Comparison of ENCODE assay signal across 10 mouse cellular contexts in genomic region chr16:38344941-38345725, GRCm38 (mm10). TPM values are rescaled to one million over a fixed set of nuclear protein-coding genes. Genes with fewer than 3 reads are reported as not detected.
DNase-seq lines count a peak whose midpoint lies in the region; ATAC-seq lines count a peak whose summit lies in the region.
"Had no signal": no experiment of that assay in that cellular context is flagged by ENCODE, and none has a peak within 500 bp of the region (broad histone marks: within the 10 kb centered on the region; RNA-seq: fewer than 3 reads in every experiment).

No protein-coding gene starts in this region.

- ATAC-seq in forebrain, embryonic 15.5 days (replicated peaks): no peak
- no peak for ATAC-seq in megakaryocyte, adult 5-6 weeks (ENCODE audit: poor library complexity, severe bottlenecking)
- 0 out of 2 replicates have a peak, but pooled peaks have one; percentile 25 for ATAC-seq in heart, embryonic 16.5 days (replicated peaks; ENCODE audit: extremely low read depth, insufficient read depth, low FRiP score)
- ATAC-seq in monocyte, adult 5-6 weeks (replicated peaks; ENCODE audit: insufficient number of reproducible peaks, low FRiP score, low TSS enrichment, poor library complexity, severe bottlenecking): no peak

- peak; percentile 29 for DNase-seq in forebrain, embryonic 10.5 days (ENCODE audit: extremely low spot score, low spot score)
- peak; percentile 36 for DNase-seq in retina, postnatal 7 days (ENCODE audit: low read depth, low spot score)
- DNase-seq in right cerebral cortex, postnatal 10 days (ENCODE audit: low spot score in 2 of 2): no peak

- peaks cover 13% of the 10 kb centered on the region for H3K36me3 ChIP-seq in forebrain, embryonic 10.5 days (replicated peaks)
- H3K36me3 ChIP-seq in forebrain, embryonic 15.5 days: 0 out of 2 replicates have a peak, but pooled peaks cover 7% of the 10 kb centered on the region
- peaks cover 21% of the 10 kb centered on the region for H3K36me3 ChIP-seq in megakaryocyte, embryonic 14.5 days (replicated peaks; ENCODE audit: low read length)
- peaks cover 6% of the 10 kb centered on the region; the same call in 1 of the 2 replicates for H3K36me3 ChIP-seq in heart, embryonic 16.5 days (ENCODE audit: control insufficient read depth, insufficient read depth)

- no peak overlapping the region for H3K4me3 ChIP-seq in forebrain, embryonic 10.5 days
- H3K4me3 ChIP-seq in forebrain, embryonic 15.5 days: no peak overlapping the region
- H3K4me3 ChIP-seq in megakaryocyte, embryonic 14.5 days (replicated peaks): peak overlapping the region; percentile 75
- H3K4me3 ChIP-seq in heart, embryonic 16.5 days (ENCODE audit: low read length): no peak overlapping the region

- no peak overlapping the region for H3K4me2 ChIP-seq in forebrain, embryonic 15.5 days (replicated peaks)
- peak overlapping the region; percentile 12; the same call in 1 of the 2 replicates for H3K4me2 ChIP-seq in heart, embryonic 16.5 days (ENCODE audit: low read depth, low read length)

- no peaks in the 10 kb centered on the region; the same call in 1 of the 2 replicates for H3K9me3 ChIP-seq in forebrain, embryonic 10.5 days
- H3K9me3 ChIP-seq in forebrain, embryonic 15.5 days: no peaks in the 10 kb centered on the region
- peaks cover 4% of the 10 kb centered on the region for H3K9me3 ChIP-seq in megakaryocyte, embryonic 14.5 days
- H3K9me3 ChIP-seq in heart, embryonic 16.5 days (replicated peaks; ENCODE audit: control insufficient read depth, low read length): peaks cover 3% of the 10 kb centered on the region
- H3K9me3 ChIP-seq: G1E had no signal

- H3K27me3 ChIP-seq in forebrain, embryonic 10.5 days (ENCODE audit: poor library complexity, severe bottlenecking): no peaks in the 10 kb centered on the region
- H3K27me3 ChIP-seq in forebrain, embryonic 15.5 days: no peaks in the 10 kb centered on the region
- peaks cover 4% of the 10 kb centered on the region for H3K27me3 ChIP-seq in megakaryocyte, embryonic 14.5 days (replicated peaks)
- H3K27me3 ChIP-seq in heart, embryonic 16.5 days (ENCODE audit: control insufficient read depth, insufficient read depth, low read length): no peaks in the 10 kb centered on the region

- H3K9ac ChIP-seq in forebrain, embryonic 15.5 days (replicated peaks): no peak overlapping the region
- H3K9ac ChIP-seq in heart, embryonic 16.5 days (ENCODE audit: low read length): 0 out of 2 replicates have a peak overlapping the region, but pooled peaks have one; percentile 2

- peaks cover 31% of the 10 kb centered on the region for H3K4me1 ChIP-seq in forebrain, embryonic 10.5 days
- H3K4me1 ChIP-seq in forebrain, embryonic 15.5 days: peaks cover 26% of the 10 kb centered on the region
- H3K4me1 ChIP-seq in megakaryocyte, embryonic 14.5 days: peaks cover 55% of the 10 kb centered on the region
- H3K4me1 ChIP-seq in heart, embryonic 16.5 days (ENCODE audit: control insufficient read depth, insufficient read depth, low read length): peaks cover 31% of the 10 kb centered on the region

- 85% methylated on average over 3 of the region's 3 CpGs for WGBS in forebrain, embryonic 10.5 days
- 82% methylated on average over 3 of the region's 3 CpGs for WGBS in forebrain, embryonic 15.5 days
- 66% methylated on average over 3 of the region's 3 CpGs for WGBS in heart, embryonic 16.5 days

- H3K27ac ChIP-seq in forebrain, embryonic 10.5 days: no peak overlapping the region
- no peak overlapping the region for H3K27ac ChIP-seq in forebrain, embryonic 15.5 days (replicated peaks)
- H3K27ac ChIP-seq in heart, embryonic 16.5 days (ENCODE audit: low read length): no peak overlapping the region

RNA-seq across cellular contexts. Expression of gene Cox17, which starts 1.7 kb away (rescaled TPM):
- 134 TPM in 2 replicates for polyA plus RNA-seq in forebrain, embryonic 10.5 days (2016; fragmentation: Nextera tagmentation; extraction: Ambion mirVana)
- 102 and 113 TPM in 2 replicates for polyA plus RNA-seq in forebrain, embryonic 15.5 days (2015; fragmentation: Nextera tagmentation; extraction: Ambion mirVana)
- 25.9 and 292 TPM in 2 replicates for polyA plus RNA-seq in megakaryocyte, embryonic 14.5 days (2012; ENCODE audit: insufficient read depth, low replicate concordance)
- total RNA-seq in megakaryocyte, adult 5-6 weeks (2015): 89.3 and 106 TPM in 2 replicates
- total RNA-seq in megakaryocyte, adult 5-6 weeks (2017): 210 and 268 TPM in 2 replicates
- polyA plus RNA-seq in heart, embryonic 16.5 days (2015; fragmentation: Nextera tagmentation; extraction: Ambion mirVana): 256 and 261 TPM in 2 replicates
- 312 to 519 TPM (median 389 TPM) in 3 replicates for total RNA-seq in monocyte, adult 5-6 weeks (2017)

RNA-seq across cellular contexts. Expression of gene Gm21987, which starts 1.7 kb away (rescaled TPM):
- polyA plus RNA-seq in forebrain, embryonic 10.5 days (2016; fragmentation: Nextera tagmentation; extraction: Ambion mirVana): not detected in 2 replicates
- polyA plus RNA-seq in forebrain, embryonic 15.5 days (2015; fragmentation: Nextera tagmentation; extraction: Ambion mirVana): not detected in 2 replicates
- 272 and 1,896 TPM in 2 replicates for polyA plus RNA-seq in megakaryocyte, embryonic 14.5 days (2012; ENCODE audit: insufficient read depth, low replicate concordance)
- not detected in 2 replicates for total RNA-seq in megakaryocyte, adult 5-6 weeks (2015)
- not detected in 2 replicates for total RNA-seq in megakaryocyte, adult 5-6 weeks (2017)
- 2.3 and 4.6 TPM in 2 replicates for polyA plus RNA-seq in heart, embryonic 16.5 days (2015; fragmentation: Nextera tagmentation; extraction: Ambion mirVana)
- total RNA-seq in monocyte, adult 5-6 weeks (2017): not detected in 3 replicates

RNA-seq across cellular contexts. Expression of gene Maats1, which starts 3.2 kb away (rescaled TPM):
- polyA plus RNA-seq in forebrain, embryonic 10.5 days (2016; fragmentation: Nextera tagmentation; extraction: Ambion mirVana): 0.31 and 0.36 TPM in 2 replicates
- polyA plus RNA-seq in forebrain, embryonic 15.5 days (2015; fragmentation: Nextera tagmentation; extraction: Ambion mirVana): 0.54 and 1.0 TPM in 2 replicates
- not detected in 2 replicates for polyA plus RNA-seq in megakaryocyte, embryonic 14.5 days (2012; ENCODE audit: insufficient read depth, low replicate concordance)
- not detected in 2 replicates for total RNA-seq in megakaryocyte, adult 5-6 weeks (2015)
- not detected in 2 replicates for total RNA-seq in megakaryocyte, adult 5-6 weeks (2017)
- 0.12 and 0.50 TPM in 2 replicates for polyA plus RNA-seq in heart, embryonic 16.5 days (2015; fragmentation: Nextera tagmentation; extraction: Ambion mirVana)
- total RNA-seq in monocyte, adult 5-6 weeks (2017): 0.21 TPM in 1 of 3 replicates, not detected in the others
- polyA plus RNA-seq: G1E; intestine, embryonic 14.5 days had no signal

RNA-seq across cellular contexts. Expression of gene Popdc2, which starts 16.9 kb away (rescaled TPM):
- polyA plus RNA-seq in forebrain, embryonic 10.5 days (2016; fragmentation: Nextera tagmentation; extraction: Ambion mirVana): 0.63 and 0.73 TPM in 2 replicates
- 0.22 and 0.42 TPM in 2 replicates for polyA plus RNA-seq in forebrain, embryonic 15.5 days (2015; fragmentation: Nextera tagmentation; extraction: Ambion mirVana)
- 2.8 and 5.0 TPM in 2 replicates for polyA plus RNA-seq in megakaryocyte, embryonic 14.5 days (2012; ENCODE audit: insufficient read depth, low replicate concordance)
- 0.38 and 3.9 TPM in 2 replicates for total RNA-seq in megakaryocyte, adult 5-6 weeks (2015)
- 1.8 TPM in 1 of 2 replicates, not detected in the other for total RNA-seq in megakaryocyte, adult 5-6 weeks (2017)
- polyA plus RNA-seq in heart, embryonic 16.5 days (2015; fragmentation: Nextera tagmentation; extraction: Ambion mirVana): 421 and 423 TPM in 2 replicates
- total RNA-seq in monocyte, adult 5-6 weeks (2017): not detected in 3 replicates

RNA-seq across cellular contexts. Expression of gene Nr1i2, which starts 50.5 kb away (rescaled TPM):
- polyA plus RNA-seq in forebrain, embryonic 10.5 days (2016; fragmentation: Nextera tagmentation; extraction: Ambion mirVana): not detected in 2 replicates
- not detected in 2 replicates for polyA plus RNA-seq in forebrain, embryonic 15.5 days (2015; fragmentation: Nextera tagmentation; extraction: Ambion mirVana)
- not detected in 2 replicates for polyA plus RNA-seq in megakaryocyte, embryonic 14.5 days (2012; ENCODE audit: insufficient read depth, low replicate concordance)
- total RNA-seq in megakaryocyte, adult 5-6 weeks (2015): not detected in 2 replicates
- total RNA-seq in megakaryocyte, adult 5-6 weeks (2017): not detected in 2 replicates
- 0.09 TPM in 1 of 2 replicates, not detected in the other for polyA plus RNA-seq in heart, embryonic 16.5 days (2015; fragmentation: Nextera tagmentation; extraction: Ambion mirVana)
- total RNA-seq in monocyte, adult 5-6 weeks (2017): not detected in 3 replicates
- total RNA-seq: G1E had no signal
- polyA plus RNA-seq: G1E had no signal

Comparison
In these comparisons a context has a peak if more than half of its experiments do, and no peak if none do; other contexts are left out.
1. DNase-seq: peak in forebrain, embryonic 10.5 days (single experiment) and retina, postnatal 7 days (single experiment); none in right cerebral cortex, postnatal 10 days (0 of 2).
2. RNA of gene Gm21987, which starts 1.7 kb away (polyA plus RNA-seq): 272 to 1,896 TPM in megakaryocyte, embryonic 14.5 days; 2.3 to 4.6 TPM in heart, embryonic 16.5 days, not detected in forebrain, embryonic 10.5 days and not detected in forebrain, embryonic 15.5 days; every median in the first group is over 10 times any median in the second.